Mouse (Mus musculus) megakaryocyte, adult 5-6 weeks (primary cell): ENCODE results near the gene Rnf44. TPM values are rescaled to one million over a fixed set of nuclear protein-coding genes. Genes with fewer than 3 reads are reported as not detected.

Experiments used
- total RNA-seq, 2 experiments: library from RNA; stranded (forward) in 1 of 2; stranded (reverse) in 1 of 2; fragments of 153-499, 151-499 nt in 1 of 2; fragments of 221-1000, 200-1000 nt in 1 of 2; gene quantifications; 2 replicates each; pipeline versions ENCODE4 v1.2.3 to v1.2.4; 2015 to 2017

Gene Rnf44
- total RNA-seq, 2 experiments from 2014 or later = 17.8 to 71.3 TPM

Other genes with a start within 250 kb of the Rnf44 start
- gene Thoc3, start 225.1 kb downstream of the Rnf44 start, total RNA-seq (2015) = 15.2 and 16.2 TPM in 2 replicates
- 19.6 and 20.6 TPM in 2 replicates for gene Thoc3, start 225.1 kb downstream of the Rnf44 start, total RNA-seq (2017)
- gene Simc1, start 190.1 kb downstream of the Rnf44 start, total RNA-seq (2015) = 5.3 and 5.5 TPM in 2 replicates
- 4.1 and 5.3 TPM in 2 replicates for gene Simc1, start 190.1 kb downstream of the Rnf44 start, total RNA-seq (2017)
- 70.1 and 71.1 TPM in 2 replicates for gene 4833439L19Rik, start 128.5 kb downstream of the Rnf44 start, total RNA-seq (2015)
- 43.9 and 48.8 TPM in 2 replicates for gene 4833439L19Rik, start 128.5 kb downstream of the Rnf44 start, total RNA-seq (2017)
- gene Arl10, start 118.9 kb downstream of the Rnf44 start, total RNA-seq (2015) = 20.4 and 22.4 TPM in 2 replicates
- 22.9 and 23.3 TPM in 2 replicates for gene Arl10, start 118.9 kb downstream of the Rnf44 start, total RNA-seq (2017)
- gene Nop16, start 103.8 kb downstream of the Rnf44 start, total RNA-seq (2015) = 15.6 and 18.9 TPM in 2 replicates
- 27.8 and 28.0 TPM in 2 replicates for gene Nop16, start 103.8 kb downstream of the Rnf44 start, total RNA-seq (2017)
- 144 and 147 TPM in 2 replicates for gene Higd2a, start 103.7 kb downstream of the Rnf44 start, total RNA-seq (2015)
- gene Higd2a, start 103.7 kb downstream of the Rnf44 start, total RNA-seq (2017) = 66.2 and 100 TPM in 2 replicates
- 5.9 and 6.6 TPM in 2 replicates for gene Cltb, start 82.6 kb downstream of the Rnf44 start, total RNA-seq (2015)
- 19.3 and 20.7 TPM in 2 replicates for gene Cltb, start 82.6 kb downstream of the Rnf44 start, total RNA-seq (2017)
- gene Faf2, start 72.1 kb downstream of the Rnf44 start, total RNA-seq (2015) = 23.1 and 32.6 TPM in 2 replicates
- gene Faf2, start 72.1 kb downstream of the Rnf44 start, total RNA-seq (2017) = 36.1 and 38.9 TPM in 2 replicates
- gene Cdhr2, start 7.6 kb upstream of the Rnf44 start, total RNA-seq (2015) = not detected in 2 replicates
- not detected in 2 replicates for gene Cdhr2, start 7.6 kb upstream of the Rnf44 start, total RNA-seq (2017)
- not detected in 2 replicates for gene Gprin1, start 56.0 kb upstream of the Rnf44 start, total RNA-seq (2015)
- not detected in 2 replicates for gene Gprin1, start 56.0 kb upstream of the Rnf44 start, total RNA-seq (2017)
- not detected in 2 replicates for gene Sncb, start 72.7 kb upstream of the Rnf44 start, total RNA-seq (2015)
- gene Sncb, start 72.7 kb upstream of the Rnf44 start, total RNA-seq (2017) = not detected in 2 replicates
- not detected in 2 replicates for gene Eif4e1b, start 90.1 kb upstream of the Rnf44 start, total RNA-seq (2015)
- not detected in 2 replicates for gene Eif4e1b, start 90.1 kb upstream of the Rnf44 start, total RNA-seq (2017)
- 6.7 and 14.2 TPM in 2 replicates for gene Tspan17, start 95.5 kb upstream of the Rnf44 start, total RNA-seq (2015)
- 9.6 and 10.1 TPM in 2 replicates for gene Tspan17, start 95.5 kb upstream of the Rnf44 start, total RNA-seq (2017)